Mouse (Mus musculus) intestine, embryonic 14.5 days (tissue): ENCODE measurements at regions not wholly inside any gene's neighbourhood (a gene's known extent, or its start where the extent isn't known, plus 50 kb on each side); places are given as distances from the start of the nearest gene placed in this dataset.

ENCODE experiments used
- ATAC-seq: fragments of 200-750 bp; cut with Nextera tagmentation; replicated peaks from 2 replicates; pipeline ENCODE4 v1.8.0; 2017; ENCODE audit warnings: low read depth, moderate number of reproducible peaks, moderate TSS enrichment, moderate library complexity; ENCODE audit not compliant: low FRiP score, low TSS enrichment
- DNase-seq: peaks from one replicate; pipeline ENCODE4 v3.0.0-alpha.2; 2018; ENCODE audit warnings: low spot score
- H3K27ac ChIP-seq: fragments of 300-500 bp; sonication (generic); 2 replicates; pipeline ENCODE4 v1.5.1; 2014; ENCODE audit warnings: low read depth, mild to moderate bottlenecking, control low read depth
- H3K27me3 ChIP-seq: fragments of 300-500 bp; sonication (generic); replicated peaks from 2 replicates; pipeline ENCODE4 v1.6.1; 2014; ENCODE audit warnings: low read length, control low read depth; ENCODE audit not compliant: control insufficient read depth, insufficient read depth
- H3K36me3 ChIP-seq: fragments of 300-500 bp; sonication (generic); 2 replicates; pipeline ENCODE4 v1.6.1; 2014; ENCODE audit warnings: low read length, control low read depth; ENCODE audit not compliant: control insufficient read depth, insufficient read depth
- H3K4me1 ChIP-seq: fragments of 300-500 bp; sonication (generic); replicated peaks from 2 replicates; pipeline ENCODE4 v1.6.1; 2014; ENCODE audit warnings: low read length, control low read depth, mixed read lengths; ENCODE audit not compliant: control insufficient read depth, insufficient read depth
- H3K4me2 ChIP-seq: fragments of 300-500 bp; sonication (generic); 2 replicates; pipeline ENCODE4 v1.6.1; 2014; ENCODE audit warnings: low read length
- H3K4me3 ChIP-seq: fragments of 300-500 bp; sonication (generic); 2 replicates; pipeline ENCODE4 v1.5.1; 2014; ENCODE audit warnings: low read depth, low read length, control low read depth, mixed read lengths
- H3K9ac ChIP-seq: fragments of 300-500 bp; sonication (generic); 2 replicates; pipeline ENCODE4 v1.6.1; 2014; ENCODE audit warnings: mild to moderate bottlenecking, low read length
- H3K9me3 ChIP-seq: fragments of 300-500 bp; sonication (generic); 2 replicates; pipeline ENCODE4 v1.6.1; 2016; ENCODE audit warnings: low read length, control low read depth; ENCODE audit not compliant: control insufficient read depth
- WGBS: fragments of 180-500 bp; shearing (Covaris S2); extraction: QIAGEN DNeasy Blood & Tissue Kit; methylation state at CpG from one replicate; pipeline ENCODE4 v1.1.7; 2014; 5-methylcytosine and 5-hydroxymethylcytosine counted together

DNA sequence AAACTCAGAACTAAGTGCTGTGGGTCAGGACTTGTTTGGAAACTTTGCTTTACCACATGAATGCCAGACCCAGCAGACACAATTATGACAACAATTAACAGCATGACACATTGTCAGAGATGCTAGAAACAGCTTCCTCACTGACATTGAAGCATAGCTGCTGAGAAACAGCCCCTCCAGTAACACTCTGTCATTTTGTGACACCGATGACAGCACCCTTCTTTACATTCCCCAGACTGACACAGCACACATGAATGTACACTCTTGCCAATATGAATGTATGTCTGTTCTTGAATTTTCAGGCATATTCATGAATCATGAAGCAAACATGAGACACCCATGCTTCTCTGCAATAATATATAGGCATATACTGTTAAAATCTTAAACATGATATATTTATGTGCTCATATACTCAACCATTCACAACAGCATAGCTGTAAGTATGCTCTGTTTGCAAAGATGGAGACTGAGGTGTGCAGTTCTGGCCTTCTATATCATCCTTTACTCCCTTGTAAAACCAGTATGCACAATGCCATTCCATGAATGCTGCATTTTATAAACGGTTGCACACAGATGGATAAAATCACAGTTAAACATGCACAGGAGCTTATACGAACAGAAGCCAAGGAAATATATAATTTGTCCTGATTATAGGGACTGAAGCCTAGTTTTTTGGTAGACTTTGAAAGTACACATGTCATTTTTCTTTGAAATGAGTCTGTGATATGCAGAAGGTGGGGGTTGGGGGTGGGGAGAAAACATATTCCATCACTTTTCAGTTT lies 942.4 kb upstream of the Hs3st1 start:
- H3K9ac ChIP-seq = no peak overlapping the region
- no peaks in the 10 kb centered on the region for H3K9me3 ChIP-seq
- no peaks in the 10 kb centered on the region for H3K4me1 ChIP-seq
- 68% methylated on average over 3 of the region's 3 CpGs for WGBS
- no peaks in the 10 kb centered on the region for H3K27me3 ChIP-seq
- no peaks in the 10 kb centered on the region for H3K36me3 ChIP-seq
- H3K4me3 ChIP-seq = no peak overlapping the region
- H3K27ac ChIP-seq = no peak overlapping the region
- ATAC-seq = no peak
- no peak for DNase-seq
- no peak overlapping the region for H3K4me2 ChIP-seq
